Mouse (Mus musculus) urinary bladder, postnatal 0 days (tissue): Measurements from ENCODE around the gene Il1r1. TPM values are rescaled to one million over a fixed set of nuclear protein-coding genes. Genes with fewer than 3 reads are reported as not detected.

Source experiments
- polyA plus RNA-seq: library from polyadenylated mRNA; unstranded; fragments of >200 nt; fragmentation: Nextera tagmentation; extraction: Ambion mirVana; gene quantifications from 2 replicates; pipeline ENCODE4 v1.2.1, GENCODE M21; 2015

The Il1r1 gene
- 10.0 and 13.0 TPM in 2 replicates for polyA plus RNA-seq

DNA sequence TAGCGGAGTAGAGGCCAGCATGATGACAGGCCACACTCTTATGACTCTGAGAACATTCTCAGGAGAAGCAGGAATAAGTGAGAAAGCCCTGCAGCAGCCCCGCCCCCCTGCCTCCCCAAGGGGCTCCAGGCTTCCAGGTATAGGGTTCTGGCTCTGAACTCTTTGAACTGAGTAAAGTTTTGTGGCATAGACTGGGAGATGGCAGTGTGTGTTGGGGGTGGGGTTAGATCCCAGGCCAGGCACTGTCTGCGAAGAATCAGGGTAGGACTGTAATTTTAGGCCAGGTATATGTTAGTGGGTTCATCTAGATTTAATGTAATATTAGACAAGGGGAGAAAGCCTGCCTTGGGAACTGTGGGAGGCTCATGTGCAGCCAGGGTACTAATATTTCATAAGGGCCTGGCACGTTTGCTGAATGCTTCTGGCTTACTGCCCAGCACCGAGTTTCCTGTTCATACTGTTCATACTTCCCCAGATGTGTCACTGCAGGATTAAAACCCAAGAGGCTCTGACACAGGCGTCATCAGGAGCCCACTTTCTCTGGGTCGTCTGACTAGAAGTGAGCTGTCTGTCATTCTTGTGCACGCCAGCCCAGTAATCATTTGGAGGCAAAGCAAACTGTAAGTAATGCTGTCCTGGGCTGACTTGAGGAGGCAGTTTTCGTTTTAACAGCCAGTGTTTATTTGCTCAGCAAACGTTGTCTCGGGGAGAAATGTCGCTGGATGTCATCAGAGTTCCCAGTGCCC, at the start of gene Il1r1:
TSS of gene Il1r1 (plus strand) at position 542 of the 746 bp plus-strand sequence.

DNA sequence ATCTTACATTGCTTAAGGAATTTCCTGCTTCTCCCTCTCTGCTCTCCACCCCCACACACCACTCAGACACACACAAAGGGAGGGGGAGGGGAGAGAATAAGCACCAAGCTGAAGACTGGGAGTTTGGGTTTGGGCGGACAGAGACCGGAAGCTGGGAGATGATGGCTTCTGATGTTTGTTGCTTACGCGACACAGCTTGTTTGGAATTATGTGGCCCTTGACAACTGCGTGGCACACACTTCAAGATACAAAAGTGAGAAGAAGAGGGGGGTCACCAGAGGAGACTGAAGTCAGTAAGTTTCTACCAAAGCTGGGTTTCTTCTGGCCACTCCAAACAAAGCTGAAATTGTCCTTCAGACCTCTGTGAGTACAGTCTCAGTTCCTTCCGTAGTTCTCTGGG, 99.6 kb downstream of the Il1r1 start, which contains the start of gene Il1rl2:
TSS of gene Il1rl2 (plus strand) at position 154 of the 400 bp plus-strand sequence.

Other genes with a start within 250 kb of the Il1r1 start
- 7.4 and 11.0 TPM in 2 replicates for gene Il1r2, start 151.0 kb upstream of the Il1r1 start, polyA plus RNA-seq
- 4.2 and 6.1 TPM in 2 replicates for gene Il1rl2, start 99.5 kb downstream of the Il1r1 start, polyA plus RNA-seq
- 0.99 and 3.1 TPM in 2 replicates for gene Il1rl1, start 204.5 kb downstream of the Il1r1 start, polyA plus RNA-seq
- 5.5 and 5.8 TPM in 2 replicates for gene Il18r1, start 240.5 kb downstream of the Il1r1 start, polyA plus RNA-seq